Mouse (Mus musculus) megakaryocyte progenitor cell, adult 5-6 weeks (primary cell): ENCODE measurements around the gene Emd. TPM values are rescaled to one million over a fixed set of nuclear protein-coding genes. Genes with fewer than 3 reads are reported as not detected.
A peak's percentile ranks its signal among the peaks of the same experiment; 100 is the strongest.

ENCODE experiments used
- ATAC-seq: replicated peaks from 2 replicates; pipeline ENCODE4 v1.8.0; 2016; ENCODE audit warnings: mild to moderate bottlenecking, moderate TSS enrichment, inconsistent platforms; ENCODE audit not compliant: poor library complexity
- total RNA-seq, 2 experiments: library from RNA; stranded (forward) in 1 of 2; stranded (reverse) in 1 of 2; fragments of 157-497, 149-512 nt in 1 of 2; fragments of 200-1000 nt in 1 of 2; gene quantifications; 2 replicates each; pipeline versions ENCODE4 v1.2.3 to v1.2.4; 2015 to 2017

Emd gene
- total RNA-seq, 2 experiments from 2014 or later: 82.8 to 86.7 TPM

- 0 out of 2 replicates have a peak, but pooled peaks have one; percentile 4 for ATAC-seq
These were observed 19.2 kb downstream of the Emd start for GRCm38 (mm10) chrX:74273422-74274322.

- peak; percentile 16 for ATAC-seq
These were observed 23.4 kb downstream of the Emd start for GRCm38 (mm10) chrX:74277916-74278315.

- no peak for ATAC-seq
These were observed 26.7 kb downstream of the Emd start for GRCm38 (mm10) chrX:74281041-74281731.

- ATAC-seq: peak; percentile 83
These were observed 27.4 kb downstream of the Emd start, which contains the start of the genes Taz and Dnase1l1 for GRCm38 (mm10) chrX:74281732-74282394. Gene Taz (plus strand): TSS chrX:74281912. Gene Dnase1l1 (minus strand): TSS chrX:74282337.

DNA sequence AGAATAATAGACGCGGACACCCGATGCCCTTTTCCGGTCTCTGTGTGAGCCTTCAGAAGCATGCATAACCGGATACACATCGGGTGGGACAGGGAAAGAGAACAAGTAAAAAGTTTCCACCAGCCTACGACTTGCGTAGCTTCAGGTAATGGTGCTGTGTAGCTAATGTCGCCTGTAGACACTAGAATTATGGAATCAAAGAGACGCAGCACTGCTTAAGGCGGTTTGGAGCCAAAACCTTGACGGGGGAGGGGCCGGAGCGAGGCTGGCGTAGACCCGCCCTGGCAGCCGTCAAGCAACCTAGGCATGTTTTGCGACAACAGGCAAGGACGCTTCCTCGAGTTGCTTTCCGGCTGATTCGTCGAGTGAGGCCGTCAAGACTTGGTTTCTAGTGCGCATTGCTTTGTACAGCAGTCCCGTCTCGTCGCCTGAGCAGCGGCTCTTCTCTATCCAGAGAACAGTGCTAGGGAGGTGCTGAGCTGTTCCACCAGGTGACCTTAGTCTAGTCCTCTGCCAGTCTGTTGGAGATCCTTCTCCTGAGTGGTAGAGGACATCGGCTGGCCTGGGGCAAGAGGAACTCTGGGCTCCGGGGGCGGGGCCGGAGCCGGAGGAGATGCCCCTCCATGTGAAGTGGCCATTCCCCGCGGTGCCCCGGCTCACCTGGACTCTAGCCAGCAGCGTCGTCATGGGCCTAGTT is 28.1 kb downstream of the Emd start:
- ATAC-seq: peak; percentile 82

DNA sequence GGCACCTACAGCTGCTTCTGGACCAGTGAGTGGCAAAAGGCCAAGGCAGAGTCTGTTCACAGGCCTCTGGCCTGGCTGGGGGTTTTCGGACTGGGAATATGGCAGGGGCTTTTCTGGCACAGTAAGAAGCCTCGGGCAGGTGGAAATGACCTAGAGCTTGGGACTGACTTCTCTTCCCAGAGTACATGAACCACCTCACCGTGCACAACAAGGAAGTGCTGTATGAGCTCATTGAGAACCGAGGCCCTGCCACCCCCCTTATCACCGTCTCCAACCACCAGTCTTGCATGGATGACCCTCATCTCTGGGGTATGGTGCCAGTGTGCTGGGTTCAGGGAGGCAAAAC is 28.6 kb downstream of the Emd start:
- no peak for ATAC-seq

DNA sequence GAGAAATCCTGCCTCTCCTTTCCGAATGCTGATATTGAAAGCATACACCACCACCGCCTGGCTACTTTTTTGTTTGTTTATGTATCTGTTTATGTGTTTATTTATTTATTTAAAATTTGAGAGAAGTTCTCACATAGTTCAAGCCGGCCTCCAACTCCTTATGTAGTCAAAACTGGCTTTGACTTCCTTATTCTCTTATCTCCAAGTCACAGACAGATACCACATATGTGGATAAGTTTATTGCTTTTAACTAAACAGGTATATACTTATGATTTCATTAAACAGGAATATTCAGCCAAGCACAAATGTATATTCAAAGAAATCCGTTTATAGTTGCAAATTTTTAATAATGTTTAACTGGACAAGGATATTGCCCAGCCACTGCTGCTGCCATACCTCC is 38.9 kb downstream of the Emd start:
- ATAC-seq: no peak

DNA sequence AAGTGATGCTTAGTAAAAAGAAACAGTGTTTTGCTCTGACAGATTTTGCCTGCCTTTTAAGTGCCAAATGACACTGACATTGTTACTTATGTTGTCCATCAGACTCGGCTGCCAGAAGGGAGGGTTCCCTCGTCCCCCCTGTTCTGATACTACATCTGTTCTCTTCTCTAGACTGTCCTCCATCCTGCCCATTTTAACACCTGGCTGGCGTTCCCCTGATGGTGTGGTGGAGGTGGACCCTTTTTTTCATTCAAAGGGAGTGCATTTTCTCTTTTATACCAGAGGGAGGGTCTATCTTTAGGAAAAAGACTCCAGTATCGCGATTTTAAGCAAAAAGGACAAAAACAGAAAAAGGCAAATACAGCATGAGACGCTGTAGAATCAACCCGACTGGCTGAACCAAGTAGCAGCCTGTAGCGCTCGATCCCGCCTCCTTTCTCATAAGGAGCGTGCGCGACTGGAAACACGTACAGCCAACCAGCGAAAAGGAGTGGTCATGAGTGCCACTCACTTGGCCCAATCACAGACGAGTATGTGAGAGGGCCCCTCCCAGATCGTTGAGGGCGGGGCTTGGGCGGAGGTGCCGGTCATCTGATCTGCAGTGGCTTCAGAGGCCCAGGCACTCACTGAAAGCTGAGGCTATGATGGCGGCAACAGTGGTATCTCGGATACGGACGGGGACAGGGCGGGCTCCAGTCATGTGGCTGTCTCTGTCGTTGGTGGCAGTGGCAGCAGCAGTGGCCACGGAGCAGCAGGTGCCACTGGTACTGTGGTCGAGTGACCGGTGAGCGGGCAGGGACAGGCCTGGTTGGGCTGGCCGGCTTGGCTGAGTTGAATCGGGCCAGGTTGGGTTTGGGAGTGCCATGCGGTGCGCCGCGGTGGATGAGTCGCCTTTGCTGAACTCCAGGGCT is 42.3 kb downstream of the Emd start, which contains the start of gene Atp6ap1:
Gene Atp6ap1, plus strand, starts transcription at position 560 of the 911 bp plus-strand sequence.
- peak; percentile 98 for ATAC-seq

- ATAC-seq: no peak
These were observed 43.9 kb downstream of the Emd start for GRCm38 (mm10) chrX:74298348-74298747.

GRCm38 (mm10) chrX:74299721-74300120 is 45.2 kb downstream of the Emd start:
- peak; percentile 29 for ATAC-seq

DNA sequence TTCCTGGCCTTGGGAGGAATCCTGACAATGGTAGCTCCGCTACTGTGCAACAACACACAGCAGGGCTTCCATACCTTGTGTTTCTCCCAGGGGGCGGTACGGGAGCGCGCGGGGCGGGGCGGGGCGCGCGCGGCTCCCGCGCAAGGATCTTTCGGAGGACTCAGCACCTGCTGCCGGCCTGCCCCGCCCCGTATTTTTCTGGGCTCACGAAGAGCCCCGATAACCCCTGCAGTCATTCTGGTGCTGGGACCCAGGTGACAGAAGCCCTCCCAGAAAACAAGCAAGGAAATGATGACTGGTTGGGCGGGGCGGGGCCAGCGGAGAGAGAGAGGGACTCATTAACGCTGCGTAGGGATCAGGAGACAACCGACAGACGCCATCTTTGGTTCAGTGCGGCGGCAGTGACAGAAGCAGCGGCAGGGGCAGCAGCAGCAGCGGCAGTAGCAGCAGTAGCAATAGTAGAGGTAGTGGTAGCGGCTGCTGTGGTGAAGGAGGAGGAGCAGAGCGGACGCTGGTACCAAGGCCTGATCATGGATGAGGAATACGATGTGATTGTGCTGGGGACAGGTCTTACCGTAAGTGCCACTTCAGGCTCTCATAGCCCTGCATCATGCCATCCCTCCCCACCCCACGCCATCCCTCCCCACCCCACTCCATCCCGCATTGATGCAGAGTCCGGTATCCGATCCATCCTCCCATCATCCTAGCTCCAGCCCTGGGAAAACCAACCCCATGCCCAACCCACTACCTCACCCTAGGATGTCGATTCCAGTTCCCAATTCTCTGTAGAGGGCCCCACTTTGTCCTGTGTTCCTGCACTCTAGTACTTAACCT is 50.6 kb downstream of the Emd start, which contains the start of gene Gdi1:
Gene Gdi1, plus strand, starts transcription at position 132 of the 834 bp plus-strand sequence.
- ATAC-seq: peak; percentile 94

Other genes starting within 250 kb of the Emd start
- gene Irak1, start 230.8 kb upstream of the Emd start, total RNA-seq (2015): 74.6 and 83.9 TPM in 2 replicates
- 53.9 and 57.1 TPM in 2 replicates for gene Irak1, start 230.8 kb upstream of the Emd start, total RNA-seq (2017)
- not detected in 2 replicates for gene Opn1mw, start 127.2 kb upstream of the Emd start, total RNA-seq (2015)
- not detected in 2 replicates for gene Opn1mw, start 127.2 kb upstream of the Emd start, total RNA-seq (2017)
- gene Mecp2, start 119.3 kb upstream of the Emd start, total RNA-seq (2015): 16.3 and 16.9 TPM in 2 replicates
- gene Mecp2, start 119.3 kb upstream of the Emd start, total RNA-seq (2017): 15.3 and 18.8 TPM in 2 replicates
- gene Tex28, start 86.8 kb upstream of the Emd start, total RNA-seq (2015): not detected in 2 replicates
- not detected in 2 replicates for gene Tex28, start 86.8 kb upstream of the Emd start, total RNA-seq (2017)
- not detected in 2 replicates for gene Tktl1, start 77.4 kb upstream of the Emd start, total RNA-seq (2015)
- gene Tktl1, start 77.4 kb upstream of the Emd start, total RNA-seq (2017): not detected in 2 replicates
- gene Flna, start 4.9 kb upstream of the Emd start, total RNA-seq (2015): 158 and 196 TPM in 2 replicates
- 495 and 504 TPM in 2 replicates for gene Flna, start 4.9 kb upstream of the Emd start, total RNA-seq (2017)
- 3,920 and 4,047 TPM in 2 replicates for gene Rpl10, start 16.1 kb downstream of the Emd start, total RNA-seq (2015)
- 1,333 and 1,759 TPM in 2 replicates for gene Rpl10, start 16.1 kb downstream of the Emd start, total RNA-seq (2017)
- 44.5 and 53.5 TPM in 2 replicates for gene Taz, start 27.2 kb downstream of the Emd start, total RNA-seq (2015)
- 25.8 and 31.0 TPM in 2 replicates for gene Taz, start 27.2 kb downstream of the Emd start, total RNA-seq (2017)
- gene Dnase1l1, start 27.6 kb downstream of the Emd start, total RNA-seq (2015): 21.2 and 24.5 TPM in 2 replicates
- gene Dnase1l1, start 27.6 kb downstream of the Emd start, total RNA-seq (2017): 7.1 and 17.4 TPM in 2 replicates
- 128 and 135 TPM in 2 replicates for gene Atp6ap1, start 42.4 kb downstream of the Emd start, total RNA-seq (2015)
- gene Atp6ap1, start 42.4 kb downstream of the Emd start, total RNA-seq (2017): 123 and 206 TPM in 2 replicates
- gene Gdi1, start 50.3 kb downstream of the Emd start, total RNA-seq (2015): 56.8 and 79.4 TPM in 2 replicates
- 22.8 and 22.9 TPM in 2 replicates for gene Gdi1, start 50.3 kb downstream of the Emd start, total RNA-seq (2017)
- gene Fam50a, start 58.3 kb downstream of the Emd start, total RNA-seq (2015): 38.6 and 47.9 TPM in 2 replicates
- gene Fam50a, start 58.3 kb downstream of the Emd start, total RNA-seq (2017): 56.9 and 62.8 TPM in 2 replicates
- 3.4 and 4.5 TPM in 2 replicates for gene Plxna3, start 74.4 kb downstream of the Emd start, total RNA-seq (2015)
- 0.54 and 0.62 TPM in 2 replicates for gene Plxna3, start 74.4 kb downstream of the Emd start, total RNA-seq (2017)
- gene Lage3, start 98.9 kb downstream of the Emd start, total RNA-seq (2015): 88.3 and 93.1 TPM in 2 replicates
- gene Lage3, start 98.9 kb downstream of the Emd start, total RNA-seq (2017): 22.6 and 28.1 TPM in 2 replicates
- 35.6 and 39.9 TPM in 2 replicates for gene Ubl4a, start 118.5 kb downstream of the Emd start, total RNA-seq (2015)
- 11.9 and 21.2 TPM in 2 replicates for gene Ubl4a, start 118.5 kb downstream of the Emd start, total RNA-seq (2017)
- gene Slc10a3, start 118.7 kb downstream of the Emd start, total RNA-seq (2015): 31.1 and 39.3 TPM in 2 replicates
- gene Slc10a3, start 118.7 kb downstream of the Emd start, total RNA-seq (2017): 12.8 and 13.9 TPM in 2 replicates
- 14.0 and 14.5 TPM in 2 replicates for gene Fam3a, start 138.6 kb downstream of the Emd start, total RNA-seq (2015)
- 10.0 and 22.1 TPM in 2 replicates for gene Fam3a, start 138.6 kb downstream of the Emd start, total RNA-seq (2017)
- 9.8 and 12.5 TPM in 2 replicates for gene Ikbkg, start 138.6 kb downstream of the Emd start, total RNA-seq (2015)
- gene Ikbkg, start 138.6 kb downstream of the Emd start, total RNA-seq (2017): 22.8 and 53.0 TPM in 2 replicates
- gene G6pdx, start 174.5 kb downstream of the Emd start, total RNA-seq (2015): 174 and 188 TPM in 2 replicates
- 104 and 109 TPM in 2 replicates for gene G6pdx, start 174.5 kb downstream of the Emd start, total RNA-seq (2017)
- gene Gm6880, start 226.7 kb downstream of the Emd start, total RNA-seq (2015): not detected in 2 replicates
- not detected in 2 replicates for gene Gm6880, start 226.7 kb downstream of the Emd start, total RNA-seq (2017)